Mouse (Mus musculus): ENCODE results near the gene Tmem51.

Gene Tmem51

GRCm38 (mm10) chr4:142081631-142082283 is 2.3 kb downstream of the Tmem51 start:
- in situ Hi-C loops (cut with MboI, MseI), result no loop called here

GRCm38 (mm10) chr4:142080901-142081630 is 3.0 kb downstream of the Tmem51 start:
- in situ Hi-C loops (cut with MboI, MseI), result no loop called here

GRCm38 (mm10) chr4:142080487-142080767 is 3.7 kb downstream of the Tmem51 start:
- in situ Hi-C loops (cut with MboI, MseI), result no loop called here

- in situ Hi-C loops (cut with MboI, MseI), result no loop called here
Observed at GRCm38 (mm10) chr4:142079629-142080486, 4.2 kb downstream of the Tmem51 start.

GRCm38 (mm10) chr4:142077572-142078271 is 6.4 kb downstream of the Tmem51 start:
- in situ Hi-C loops (cut with MboI, MseI), result no loop called here

GRCm38 (mm10) chr4:142076883-142077282 is 7.2 kb downstream of the Tmem51 start:
- in situ Hi-C loops (cut with MboI, MseI), result no loop called here

- in situ Hi-C loops (cut with MboI, MseI), result no loop called here
Observed at GRCm38 (mm10) chr4:142075931-142076330, 8.2 kb downstream of the Tmem51 start.

- in situ Hi-C loops (cut with MboI, MseI), result no loop called here
Observed at GRCm38 (mm10) chr4:142074060-142074732, 9.9 kb downstream of the Tmem51 start.

GRCm38 (mm10) chr4:142071243-142071991 is 12.7 kb downstream of the Tmem51 start:
- in situ Hi-C loops (cut with MboI, MseI), result no loop called here

- in situ Hi-C loops (cut with MboI, MseI), result no loop called here
Observed at GRCm38 (mm10) chr4:142070840-142071239, 13.3 kb downstream of the Tmem51 start.

- in situ Hi-C loops (cut with MboI, MseI), result no loop called here
Observed at GRCm38 (mm10) chr4:142068899-142069812, 14.9 kb downstream of the Tmem51 start.

GRCm38 (mm10) chr4:142066576-142066975 is 17.5 kb downstream of the Tmem51 start:
- in situ Hi-C loops (cut with MboI, MseI), result no loop called here

- in situ Hi-C loops (cut with MboI, MseI), result no loop called here
Observed at GRCm38 (mm10) chr4:142065835-142066234, 18.3 kb downstream of the Tmem51 start.

GRCm38 (mm10) chr4:142065270-142065669 is 18.8 kb downstream of the Tmem51 start:
- in situ Hi-C loops (cut with MboI, MseI), result no loop called here

GRCm38 (mm10) chr4:142064582-142065228 is 19.4 kb downstream of the Tmem51 start:
- in situ Hi-C loops (cut with MboI, MseI), result no loop called here

- in situ Hi-C loops (cut with MboI, MseI), result no loop called here
Observed at GRCm38 (mm10) chr4:142063057-142063534, 21.0 kb downstream of the Tmem51 start.

- in situ Hi-C loops (cut with MboI, MseI), result no loop called here
Observed at GRCm38 (mm10) chr4:142061485-142062240, 22.4 kb downstream of the Tmem51 start.

Data from regulatory T cell (primary cell).